Mouse (Mus musculus) myocyte (in vitro differentiated cells): ENCODE results near the gene Gm11992. TPM values are rescaled to one million over a fixed set of nuclear protein-coding genes. Genes with fewer than 3 reads are reported as not detected.

Experiments
- H3K27me3 ChIP-seq: one replicate; pipeline ENCODE4 v1.6.1; 2011; ENCODE audit not compliant: control insufficient read depth, insufficient read depth, insufficient read length
- H3K36me3 ChIP-seq: one replicate; pipeline ENCODE4 v1.6.1; 2011; ENCODE audit not compliant: control insufficient read depth, insufficient read depth
- H3K4me2 ChIP-seq: one replicate; pipeline ENCODE4 v1.6.1; 2011; ENCODE audit warnings: low read depth, control low read depth
- H3K4me3 ChIP-seq: one replicate; pipeline ENCODE4 v1.5.1; 2011; ENCODE audit warnings: mild to moderate bottlenecking, control low read depth, moderate library complexity
- H3K79me2 ChIP-seq: one replicate; pipeline ENCODE4 v1.6.1; 2011; ENCODE audit not compliant: control insufficient read depth, insufficient read depth
- H3ac ChIP-seq: one replicate; pipeline ENCODE4 v1.6.1; 2011; ENCODE audit not compliant: control insufficient read depth, insufficient read length
- CEBPB ChIP-seq: IDR thresholded peaks from 2 replicates; pipeline ENCODE4 v1.6.1; 2011; ENCODE audit warnings: mild to moderate bottlenecking, moderate library complexity; ENCODE audit not compliant: poor library complexity, insufficient read depth, severe bottlenecking
- E2F4 ChIP-seq: IDR thresholded peaks from one replicate; pipeline ENCODE4 v1.6.1; 2011; ENCODE audit warnings: mild to moderate bottlenecking, control low read depth, moderate library complexity; ENCODE audit not compliant: insufficient read depth
- MAX ChIP-seq: IDR thresholded peaks from one replicate; pipeline ENCODE4 v1.6.1; 2011; ENCODE audit warnings: low read depth, mild to moderate bottlenecking, control low read depth
- MYOD1 ChIP-seq, 3 experiments: IDR thresholded peaks; one replicate each; pipeline ENCODE4 v1.6.1; 2011; ENCODE audit warnings: control low read depth in 2 of 3, low read depth in 2 of 3, mild to moderate bottlenecking in 2 of 3, moderate library complexity in 1 of 3; ENCODE audit not compliant: insufficient read length in 2 of 3, control insufficient read depth in 1 of 3
- MYOG ChIP-seq, 3 experiments: IDR thresholded peaks; one replicate each; pipeline ENCODE4 v1.6.1; 2011; ENCODE audit warnings: control low read depth in 2 of 3, low read depth in 2 of 3, mild to moderate bottlenecking in 2 of 3; ENCODE audit not compliant: insufficient read length in 2 of 3, control insufficient read depth in 1 of 3, insufficient read depth in 1 of 3
- POLR2A ChIP-seq: IDR thresholded peaks from one replicate; pipeline ENCODE4 v1.6.1; 2011; ENCODE audit warnings: low read depth, mild to moderate bottlenecking, control low read depth, moderate library complexity; ENCODE audit not compliant: insufficient read length
- POLR2AphosphoS2 ChIP-seq: IDR thresholded peaks from one replicate; pipeline ENCODE4 v1.6.1; 2011; ENCODE audit warnings: low read depth, control low read depth; ENCODE audit not compliant: insufficient read length
- SRF ChIP-seq: IDR thresholded peaks from one replicate; pipeline ENCODE4 v1.6.1; 2011; ENCODE audit warnings: low read depth; ENCODE audit not compliant: control insufficient read depth, insufficient read length
- TCF12 ChIP-seq: IDR thresholded peaks from one replicate; pipeline ENCODE4 v1.6.1; 2011; ENCODE audit warnings: mild to moderate bottlenecking, control low read depth; ENCODE audit not compliant: poor library complexity, insufficient read depth, severe bottlenecking
- polyA plus RNA-seq: library from polyadenylated mRNA; unstranded; fragments of >200 nt; fragmentation: generic; extraction: Trizol; gene quantifications from one replicate; pipeline ENCODE4 v1.2.1, GENCODE M21; 2012; ENCODE audit warnings: missing spikeins

Gene Gm11992
- polyA plus RNA-seq, 1 experiment, result 0.02 TPM

GRCm38 (mm10) chr11:9118050-9118420 lies 69.6 kb downstream of the Gm11992 start, which contains the start of gene Upp1:
Upp1 (plus strand) TSS chr11:9118103.
- Histone ChIP-seq H3K4me2 (peak within 1 kb of the TSS; percentile 99), H3K79me2 (no peaks in the 10 kb centered on the region), H3K36me3 (no peaks in the 10 kb centered on the region), H3ac (peak within 1 kb of the TSS; percentile 9), H3K4me3 (peak within 1 kb of the TSS; percentile 32), H3K27me3 (no peaks in the 10 kb centered on the region)
- no peak for TF ChIP-seq MYOD1 (IDR thresholded peaks at IDR 0.05; ENCODE audit: control insufficient read depth in 1 of 3, insufficient read length in 2 of 3, low read depth in 2 of 3)
- no peak for TF ChIP-seq TCF12
- TF ChIP-seq SRF, result no peak
- no peak for TF ChIP-seq POLR2A
- TF ChIP-seq POLR2AphosphoS2, result no peak
- TF ChIP-seq CEBPB, result no peak
- TF ChIP-seq MAX, result no peak
- TF ChIP-seq E2F4, result no peak
- TF ChIP-seq MYOG (IDR thresholded peaks at IDR 0.05; ENCODE audit: control insufficient read depth in 1 of 3, insufficient read depth in 1 of 3, insufficient read length in 2 of 3, low read depth in 2 of 3), result no peak

GRCm38 (mm10) chr11:9118421-9119121 lies 70.2 kb downstream of the Gm11992 start:
- no peaks in the 10 kb centered on the region for H3K27me3 ChIP-seq
- peak overlapping the region; percentile 9 for H3ac ChIP-seq
- H3K79me2 ChIP-seq, result no peaks in the 10 kb centered on the region
- H3K4me2 ChIP-seq, result peak overlapping the region; percentile 99
- peak overlapping the region; percentile 32 for H3K4me3 ChIP-seq
- no peaks in the 10 kb centered on the region for H3K36me3 ChIP-seq
- TF ChIP-seq CEBPB (no peak), MYOD1 (IDR thresholded peaks at IDR 0.05; ENCODE audit: control insufficient read depth in 1 of 3, insufficient read length in 2 of 3, low read depth in 2 of 3) (peak in 1 of 3 experiments; percentile 8)

Other genes with a start within 250 kb of the Gm11992 start
- gene Pkd1l1, start 75.3 kb upstream of the Gm11992 start, polyA plus RNA-seq, result not detected
- gene Hus1, start 37.4 kb upstream of the Gm11992 start, polyA plus RNA-seq, result 4.1 TPM
- gene Sun3, start 397 bp downstream of the Gm11992 start, polyA plus RNA-seq, result not detected
- gene Upp1, start 69.5 kb downstream of the Gm11992 start, polyA plus RNA-seq, result 10.1 TPM
- 0.05 TPM for gene Abca13, start 143.3 kb downstream of the Gm11992 start, polyA plus RNA-seq